Mouse (Mus musculus) embryonic facial prominence, embryonic 15.5 days (tissue): Measurements from ENCODE around the gene Ociad1. TPM values are rescaled to one million over a fixed set of nuclear protein-coding genes. Genes with fewer than 3 reads are reported as not detected.

Experiments used
- ATAC-seq: fragments of 200-750 bp; cut with Nextera tagmentation; 2 replicates; pipeline ENCODE4 v1.8.0; 2017; ENCODE audit warnings: low read depth, moderate TSS enrichment; ENCODE audit not compliant: insufficient number of reproducible peaks, low FRiP score, low TSS enrichment
- H3K27ac ChIP-seq: fragments of 300-500 bp; sonication (generic); replicated peaks from 2 replicates; pipeline ENCODE4 v1.5.1; 2015; ENCODE audit warnings: mild to moderate bottlenecking, inconsistent platforms
- H3K27me3 ChIP-seq: fragments of 300-500 bp; sonication (generic); 2 replicates; pipeline ENCODE4 v1.6.1; 2015; ENCODE audit warnings: inconsistent platforms
- H3K36me3 ChIP-seq: fragments of 300-500 bp; sonication (generic); 2 replicates; pipeline ENCODE4 v1.6.1; 2015; ENCODE audit warnings: mild to moderate bottlenecking, inconsistent platforms
- H3K4me1 ChIP-seq: fragments of 300-500 bp; sonication (generic); 2 replicates; pipeline ENCODE4 v1.6.1; 2015; ENCODE audit warnings: inconsistent platforms
- H3K4me2 ChIP-seq: fragments of 300-500 bp; sonication (generic); replicated peaks from 2 replicates; pipeline ENCODE4 v1.6.1; 2015; ENCODE audit warnings: mild to moderate bottlenecking, inconsistent platforms
- H3K4me3 ChIP-seq: fragments of 300-500 bp; sonication (generic); replicated peaks from 2 replicates; pipeline ENCODE4 v1.5.1; 2015; ENCODE audit warnings: mild to moderate bottlenecking, inconsistent platforms
- H3K9ac ChIP-seq: fragments of 300-500 bp; sonication (generic); 2 replicates; pipeline ENCODE4 v1.6.1; 2015; ENCODE audit warnings: inconsistent platforms
- H3K9me3 ChIP-seq: fragments of 300-500 bp; sonication (generic); replicated peaks from 2 replicates; pipeline ENCODE4 v1.6.1; 2016; ENCODE audit warnings: inconsistent platforms
- WGBS: fragments of 180-500 bp; shearing (Covaris S2); methylation state at CpG from one replicate; pipeline ENCODE4 v1.1.7; 2015; 5-methylcytosine and 5-hydroxymethylcytosine counted together
- polyA plus RNA-seq: library from polyadenylated mRNA; unstranded; fragments of >200 nt; fragmentation: Nextera tagmentation; extraction: Ambion mirVana; gene quantifications from 2 replicates; pipeline ENCODE4 v1.2.1, GENCODE M21; 2015

Gene Ociad1
- polyA plus RNA-seq, 1 experiment from 2014 or later = 236 TPM

DNA sequence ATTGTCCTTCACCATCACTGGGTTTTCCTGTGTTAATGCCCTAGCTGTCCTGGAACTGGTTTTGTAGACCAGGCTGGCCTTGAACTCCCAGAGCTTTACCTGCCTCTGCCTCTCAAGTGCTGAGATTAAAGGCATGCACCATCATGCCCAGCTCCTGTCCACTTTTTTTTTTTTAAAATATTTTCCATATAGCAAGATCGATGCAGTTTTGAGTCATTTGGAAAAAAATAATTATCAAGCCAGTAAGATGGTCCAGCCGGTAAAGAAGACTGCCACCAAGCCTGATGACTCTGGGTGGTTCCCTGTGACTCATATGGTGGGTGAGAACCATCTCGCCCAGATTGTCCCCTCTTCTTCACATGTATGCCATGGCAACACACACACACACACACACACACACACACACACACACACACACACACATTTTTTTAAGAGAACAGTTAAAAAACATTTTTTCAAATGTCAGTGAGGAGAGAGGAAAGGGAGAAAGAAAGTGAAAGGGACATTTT lies 7.1 kb upstream of the Ociad1 start:
- H3K4me1 ChIP-seq = no peaks in the 10 kb centered on the region
- H3K27me3 ChIP-seq = no peaks in the 10 kb centered on the region
- H3K9ac ChIP-seq = no peak overlapping the region
- 79% methylated on average over 3 of the region's 3 CpGs for WGBS
- no peak for ATAC-seq
- no peak overlapping the region for H3K4me3 ChIP-seq
- no peak overlapping the region for H3K4me2 ChIP-seq
- H3K27ac ChIP-seq = no peak overlapping the region
- no peaks in the 10 kb centered on the region for H3K9me3 ChIP-seq
- H3K36me3 ChIP-seq = no peaks in the 10 kb centered on the region

DNA sequence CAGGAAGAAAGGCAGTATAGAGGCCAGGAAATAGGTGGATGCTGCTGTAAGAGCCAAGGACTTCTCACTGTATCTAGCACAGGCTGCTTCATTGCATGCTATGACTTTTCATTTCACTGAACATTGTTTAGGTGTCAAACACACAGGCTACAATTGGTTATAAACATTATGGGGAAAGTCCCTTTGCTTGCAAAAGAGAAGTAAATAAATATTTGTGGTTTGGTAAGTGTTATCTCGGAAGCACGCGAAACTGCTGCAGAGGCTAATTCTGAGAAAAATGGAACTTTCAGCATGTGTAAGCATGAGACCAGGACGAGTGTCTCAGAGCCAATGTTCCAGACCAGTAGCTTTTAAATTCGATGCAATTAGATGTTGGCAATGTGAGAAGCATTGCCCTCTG lies 6.0 kb upstream of the Ociad1 start:
- ATAC-seq = no peak
- H3K9me3 ChIP-seq = no peaks in the 10 kb centered on the region
- H3K4me1 ChIP-seq = no peaks in the 10 kb centered on the region
- H3K27ac ChIP-seq = no peak overlapping the region
- no peak overlapping the region for H3K4me2 ChIP-seq
- H3K36me3 ChIP-seq = no peaks in the 10 kb centered on the region
- no peak overlapping the region for H3K4me3 ChIP-seq
- no peaks in the 10 kb centered on the region for H3K27me3 ChIP-seq
- H3K9ac ChIP-seq = no peak overlapping the region
- 80% methylated on average over 5 of the region's 5 CpGs for WGBS

DNA sequence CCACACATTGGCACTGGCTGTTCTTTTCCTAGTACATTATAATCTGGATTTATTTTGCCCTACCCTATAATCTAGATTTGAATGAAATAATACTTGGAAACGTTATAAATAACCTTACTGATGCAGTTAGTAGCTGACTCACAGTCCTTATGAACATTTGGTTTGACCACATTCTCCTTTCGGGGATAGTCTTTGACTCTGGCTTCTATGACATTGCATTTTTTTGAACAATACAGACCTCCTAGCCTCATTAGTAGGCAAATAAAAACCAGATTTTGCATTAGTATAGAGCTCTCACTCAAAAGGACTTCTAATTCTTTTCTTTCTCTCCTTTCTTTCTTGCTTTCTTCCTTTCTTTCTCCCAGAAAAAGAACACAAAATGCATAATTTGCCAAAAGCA lies 2.7 kb upstream of the Ociad1 start:
- Histone ChIP-seq H3K4me1 (peaks cover 1% of the 10 kb centered on the region; the same call in 1 of the 2 replicates), H3K4me2 (no peak overlapping the region), H3K36me3 (peaks cover 1% of the 10 kb centered on the region), H3K27me3 (no peaks in the 10 kb centered on the region), H3K9ac (no peak overlapping the region), H3K4me3 (no peak overlapping the region), H3K27ac (no peak overlapping the region), H3K9me3 (no peaks in the 10 kb centered on the region)
- WGBS = 38% methylated on average over 2 of the region's 2 CpGs
- no peak for ATAC-seq

DNA sequence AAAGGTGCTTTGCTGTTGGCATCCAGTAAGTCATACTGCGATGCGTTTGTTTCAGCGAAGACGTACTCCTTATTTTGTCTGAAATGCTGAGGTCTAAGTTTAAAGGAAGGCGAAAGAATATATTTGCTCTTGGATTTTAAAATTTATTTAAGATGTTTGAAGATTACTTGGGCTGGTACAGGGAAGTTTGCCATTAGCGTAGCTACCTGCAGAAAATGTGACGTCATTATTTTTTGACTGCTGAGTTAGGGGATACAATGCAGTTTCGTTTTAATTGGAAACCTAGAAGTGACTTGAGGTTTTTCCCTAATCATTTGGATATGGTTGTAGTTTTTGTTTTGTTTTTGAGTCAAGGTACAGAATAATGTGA lies 859 bp downstream of the Ociad1 start:
- ATAC-seq = no peak
- 9% methylated on average over 8 of the region's 8 CpGs for WGBS
- peaks cover 3% of the 10 kb centered on the region; the same call in 1 of the 2 replicates for H3K4me1 ChIP-seq
- peaks cover 18% of the 10 kb centered on the region for H3K36me3 ChIP-seq
- H3K4me3 ChIP-seq = peak overlapping the region; percentile 85
- H3K9me3 ChIP-seq = no peaks in the 10 kb centered on the region
- H3K4me2 ChIP-seq = peak overlapping the region; percentile 61
- no peak overlapping the region for H3K27ac ChIP-seq
- H3K27me3 ChIP-seq = no peaks in the 10 kb centered on the region
- H3K9ac ChIP-seq = peak overlapping the region; percentile 67; the same call in 1 of the 2 replicates

DNA sequence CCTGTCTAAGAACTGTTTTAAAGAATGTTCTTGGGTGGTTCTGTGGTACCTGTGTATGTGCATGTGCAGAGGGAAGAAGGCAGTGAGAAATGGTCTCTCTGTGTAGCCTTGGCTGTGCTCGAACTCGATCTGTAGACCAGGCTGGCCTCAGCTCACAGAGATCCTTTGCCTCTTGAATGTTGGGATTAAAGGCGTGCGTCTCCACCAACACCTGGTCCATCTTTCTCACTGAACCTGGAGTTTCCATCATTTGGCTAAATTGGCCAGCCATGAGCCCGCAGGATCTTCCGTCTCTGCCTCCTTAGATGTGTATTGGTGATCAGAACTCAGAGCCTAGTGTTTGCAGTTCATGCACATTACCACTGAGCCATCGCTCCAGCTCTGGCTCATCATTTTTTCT lies 2.4 kb downstream of the Ociad1 start:
- H3K4me3 ChIP-seq = no peak overlapping the region
- no peaks in the 10 kb centered on the region for H3K9me3 ChIP-seq
- no peak overlapping the region for H3K9ac ChIP-seq
- no peak overlapping the region for H3K4me2 ChIP-seq
- peaks cover 27% of the 10 kb centered on the region for H3K36me3 ChIP-seq
- no peaks in the 10 kb centered on the region for H3K27me3 ChIP-seq
- ATAC-seq = no peak
- H3K4me1 ChIP-seq = peaks cover 3% of the 10 kb centered on the region; the same call in 1 of the 2 replicates
- no peak overlapping the region for H3K27ac ChIP-seq
- WGBS = 92% methylated on average over 7 of the region's 7 CpGs

DNA sequence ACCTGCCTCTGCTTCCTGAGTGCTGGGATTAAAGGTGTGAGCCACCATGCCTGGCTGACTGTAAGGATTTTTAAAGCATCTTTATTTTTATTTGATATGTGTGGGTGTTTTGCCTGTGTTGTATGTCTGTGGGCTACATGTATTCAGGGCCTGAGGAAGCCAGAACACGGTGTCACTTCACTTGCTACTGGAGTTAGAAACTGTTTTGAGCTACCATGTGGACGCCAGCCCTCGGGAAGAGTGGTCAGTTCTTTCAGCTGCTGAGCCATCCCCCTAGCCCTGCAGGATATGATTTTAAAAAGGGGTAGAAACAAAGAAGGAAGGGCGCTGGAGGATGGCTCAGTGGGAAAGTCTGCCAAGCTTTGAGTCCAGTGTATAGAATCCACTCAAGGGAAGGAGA lies 3.3 kb downstream of the Ociad1 start:
- Histone ChIP-seq H3K4me1 (peaks cover 3% of the 10 kb centered on the region; the same call in 1 of the 2 replicates), H3K36me3 (peaks cover 33% of the 10 kb centered on the region), H3K4me2 (no peak overlapping the region), H3K4me3 (no peak overlapping the region), H3K27me3 (no peaks in the 10 kb centered on the region), H3K9me3 (no peaks in the 10 kb centered on the region), H3K9ac (no peak overlapping the region), H3K27ac (no peak overlapping the region)
- WGBS = 91% methylated on average over 4 of the region's 4 CpGs
- ATAC-seq = no peak

DNA sequence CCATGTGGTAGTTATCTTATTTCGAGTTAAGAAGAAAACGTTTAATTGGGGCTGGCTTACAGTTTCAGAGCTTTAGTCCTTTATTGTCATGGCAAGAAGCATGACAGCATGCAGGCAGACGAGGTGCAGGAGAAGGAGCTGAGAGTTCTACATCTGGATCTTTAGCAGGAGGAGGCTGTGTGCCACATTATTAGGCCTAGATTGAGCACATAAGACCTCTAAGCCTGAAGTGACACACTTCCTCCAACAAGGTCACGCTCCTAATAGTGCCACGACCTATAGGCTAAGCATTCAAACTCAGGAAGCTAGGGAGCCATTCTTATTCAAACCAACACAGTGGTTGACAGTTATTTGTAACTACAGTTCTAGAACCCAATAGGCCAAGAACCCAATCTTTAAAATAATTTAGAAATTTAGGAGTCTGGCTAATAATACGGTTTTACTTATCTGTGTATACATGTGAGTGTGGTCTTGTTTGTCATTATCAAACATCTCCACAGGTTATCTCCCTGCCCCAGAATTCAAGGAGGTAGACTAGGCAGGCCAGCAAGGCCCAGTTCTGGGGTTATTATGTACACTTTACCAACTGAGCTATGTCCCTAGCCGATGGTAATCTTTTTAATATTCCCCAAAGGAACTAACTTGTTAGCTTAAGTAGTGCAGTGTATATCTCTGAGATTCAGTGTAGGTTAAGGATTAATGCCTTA lies 9.2 kb downstream of the Ociad1 start:
- Histone ChIP-seq H3K27me3 (no peaks in the 10 kb centered on the region), H3K4me2 (no peak overlapping the region), H3K9ac (no peak overlapping the region), H3K36me3 (peaks cover 58% of the 10 kb centered on the region), H3K9me3 (no peaks in the 10 kb centered on the region), H3K4me1 (no peaks in the 10 kb centered on the region), H3K4me3 (no peak overlapping the region), H3K27ac (no peak overlapping the region)
- no peak for ATAC-seq
- WGBS = 88% methylated on average over 7 of the region's 7 CpGs

DNA sequence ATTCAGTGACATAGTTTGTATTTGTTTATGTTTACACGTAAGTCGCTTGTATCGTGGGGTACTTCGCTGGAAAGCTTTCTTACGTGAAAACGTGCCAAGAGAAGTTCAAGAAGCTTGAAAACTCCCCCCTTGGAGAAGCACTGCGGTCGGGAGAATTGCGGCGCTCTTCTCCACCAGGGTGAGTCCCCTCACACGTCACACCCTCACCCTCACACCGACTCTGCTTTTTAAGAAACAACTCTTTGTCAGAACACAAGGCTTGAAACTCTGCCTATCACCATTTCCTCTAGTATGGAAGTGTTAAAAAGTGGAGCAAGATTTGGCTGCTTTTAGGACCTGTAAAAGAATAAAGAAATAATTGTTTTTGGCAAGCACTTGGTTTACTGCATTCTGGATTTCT lies 11.9 kb downstream of the Ociad1 start:
- Histone ChIP-seq H3K27me3 (no peaks in the 10 kb centered on the region), H3K4me3 (no peak overlapping the region), H3K9me3 (no peaks in the 10 kb centered on the region), H3K27ac (no peak overlapping the region), H3K36me3 (peaks cover 71% of the 10 kb centered on the region), H3K4me2 (no peak overlapping the region), H3K4me1 (no peaks in the 10 kb centered on the region), H3K9ac (no peak overlapping the region)
- ATAC-seq = no peak
- 87% methylated on average over 12 of the region's 12 CpGs for WGBS

DNA sequence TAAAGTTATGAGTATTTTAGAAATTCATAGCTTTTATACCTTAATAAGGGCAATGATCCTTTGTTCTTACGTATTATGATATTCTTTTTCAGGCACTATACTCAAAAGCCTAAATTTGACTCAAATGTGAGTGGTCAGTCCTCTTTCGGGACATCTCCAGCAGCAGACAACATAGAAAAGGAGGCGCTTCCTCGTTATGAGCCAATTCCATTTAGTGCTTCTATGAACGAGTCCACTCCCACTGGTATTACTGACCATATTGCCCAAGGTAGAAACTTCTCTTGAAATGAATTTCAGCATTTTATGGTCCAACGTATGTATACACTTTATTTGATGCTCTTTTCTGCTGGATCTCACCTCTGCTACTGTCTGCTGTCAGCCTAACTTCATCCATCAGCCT lies 13.9 kb downstream of the Ociad1 start:
- Histone ChIP-seq H3K4me3 (no peak overlapping the region), H3K9me3 (no peaks in the 10 kb centered on the region), H3K27ac (no peak overlapping the region), H3K9ac (no peak overlapping the region), H3K4me1 (no peaks in the 10 kb centered on the region), H3K36me3 (peaks cover 71% of the 10 kb centered on the region), H3K4me2 (no peak overlapping the region), H3K27me3 (no peaks in the 10 kb centered on the region)
- ATAC-seq = no peak
- WGBS = 91% methylated on average over 6 of the region's 6 CpGs

DNA sequence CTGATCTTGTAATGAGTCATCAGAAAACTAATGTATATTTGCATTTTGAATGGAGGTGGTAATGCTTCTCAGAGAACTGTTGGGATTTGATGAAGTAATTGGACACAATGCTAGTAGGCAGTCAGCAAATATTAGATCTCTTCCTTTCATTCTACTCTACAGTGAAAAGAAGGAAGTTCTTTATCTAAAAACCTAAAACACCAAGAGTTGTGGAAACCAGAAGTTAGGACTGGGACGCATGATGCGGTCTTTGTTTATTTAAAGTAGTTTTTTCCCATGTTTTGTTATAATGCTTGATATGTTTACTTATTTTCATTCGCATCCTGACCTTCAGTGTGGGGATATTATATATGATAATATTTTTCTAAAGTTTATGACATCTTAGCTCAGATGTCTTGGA lies 14.7 kb downstream of the Ociad1 start:
- H3K4me2 ChIP-seq = no peak overlapping the region
- no peaks in the 10 kb centered on the region for H3K4me1 ChIP-seq
- peaks cover 69% of the 10 kb centered on the region for H3K36me3 ChIP-seq
- H3K9ac ChIP-seq = no peak overlapping the region
- WGBS = 93% methylated on average over 3 of the region's 3 CpGs
- H3K4me3 ChIP-seq = no peak overlapping the region
- no peak overlapping the region for H3K27ac ChIP-seq
- no peaks in the 10 kb centered on the region for H3K9me3 ChIP-seq
- ATAC-seq = no peak
- no peaks in the 10 kb centered on the region for H3K27me3 ChIP-seq

DNA sequence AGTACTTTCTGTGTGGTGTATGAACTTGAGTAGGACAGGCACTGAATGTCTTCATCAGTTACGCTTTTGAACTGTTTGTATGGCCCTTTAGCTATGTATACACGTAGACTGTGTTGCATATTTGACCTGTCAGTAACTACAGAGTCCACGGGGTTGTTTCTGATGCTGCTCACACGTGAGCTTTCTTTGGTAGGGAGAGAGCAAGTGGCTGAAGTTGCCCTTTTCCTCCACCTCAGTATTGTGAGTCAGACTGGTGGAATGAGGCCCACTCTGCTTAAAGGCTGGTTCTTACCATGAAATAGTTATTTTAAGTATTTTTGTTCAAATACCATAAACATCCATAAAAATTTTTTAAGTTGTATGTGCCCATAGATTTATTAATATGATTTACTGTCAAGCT lies 16.9 kb downstream of the Ociad1 start:
- no peaks in the 10 kb centered on the region for H3K4me1 ChIP-seq
- no peaks in the 10 kb centered on the region for H3K9me3 ChIP-seq
- no peak for ATAC-seq
- H3K27ac ChIP-seq = no peak overlapping the region
- no peak overlapping the region for H3K4me3 ChIP-seq
- WGBS = 90% methylated on average over 4 of the region's 4 CpGs
- H3K9ac ChIP-seq = no peak overlapping the region
- H3K4me2 ChIP-seq = no peak overlapping the region
- H3K36me3 ChIP-seq = peaks cover 76% of the 10 kb centered on the region
- H3K27me3 ChIP-seq = no peaks in the 10 kb centered on the region

DNA sequence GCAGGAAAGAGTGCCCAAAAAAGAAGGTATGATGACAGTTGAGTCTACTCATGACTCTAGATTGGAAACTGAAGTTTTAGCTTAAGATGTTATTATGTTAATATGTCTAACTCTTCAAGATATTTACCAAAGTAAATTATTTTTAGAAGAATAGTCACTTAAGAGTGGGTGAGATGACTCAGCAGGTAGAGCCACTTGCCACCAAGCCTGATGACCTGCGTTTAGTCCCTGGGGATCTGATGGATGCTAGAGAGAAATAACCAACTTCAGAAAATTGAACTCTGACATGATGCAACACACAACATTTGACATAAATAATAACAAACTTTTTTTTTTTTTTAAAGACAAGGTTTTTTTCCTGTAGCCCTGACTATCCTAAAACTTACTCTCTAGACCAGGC lies 17.8 kb downstream of the Ociad1 start:
- 90% methylated on average over 1 of the region's 1 CpGs for WGBS
- Histone ChIP-seq H3K36me3 (peaks cover 80% of the 10 kb centered on the region), H3K4me2 (no peak overlapping the region), H3K27me3 (no peaks in the 10 kb centered on the region), H3K4me3 (no peak overlapping the region), H3K4me1 (no peaks in the 10 kb centered on the region), H3K9ac (no peak overlapping the region), H3K9me3 (no peaks in the 10 kb centered on the region), H3K27ac (no peak overlapping the region)
- no peak for ATAC-seq
